Mouse (Mus musculus): Measurements from ENCODE around the gene Il22.
"Not testable (repeated sequence)": the region's sequence is repeated elsewhere in the genome, so short reads cannot be mapped to it uniquely, and the experiment has no call there.

DNA sequence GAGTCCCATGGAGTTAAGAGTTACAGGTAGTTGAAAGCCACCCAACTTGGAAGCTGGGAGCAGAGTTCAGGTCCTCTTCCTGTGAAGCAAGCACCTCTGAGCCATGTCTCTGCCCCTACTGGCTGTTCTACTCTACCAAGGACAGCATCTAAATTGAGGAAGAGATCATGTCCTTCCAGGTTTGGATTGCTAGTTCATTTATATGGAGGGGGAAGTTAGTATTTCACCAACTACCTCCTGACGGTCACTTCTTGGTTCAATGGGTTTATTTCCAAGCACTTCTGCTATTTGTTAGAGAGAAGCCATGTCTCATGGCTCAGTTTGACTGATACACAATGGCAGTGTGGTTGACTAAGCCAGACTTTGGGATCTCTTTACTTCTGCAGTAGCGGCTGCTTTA lies 22.9 kb downstream of the Il22 start:
- TF ChIP-seq BHLHE40 (IDR thresholded peaks at IDR 0.05; ENCODE audit: borderline replicate concordance, low read depth, low read length); POLR2A (IDR thresholded peaks at IDR 0.05; ENCODE audit: control insufficient read depth in 1 of 2, insufficient read depth in 1 of 2, low read depth in 1 of 2, low read length in 2 of 2, poor library complexity in 1 of 2); POLR2AphosphoS5 (IDR thresholded peaks at IDR 0.05; ENCODE audit: borderline replicate concordance, low read depth, low read length); ZNF384 (IDR thresholded peaks at IDR 0.05; ENCODE audit: low read depth, low read length): not testable (repeated sequence)
